Mouse (Mus musculus) kidney, embryonic 15.5 days (tissue): ENCODE data around the gene Dapk3. TPM values are rescaled to one million over a fixed set of nuclear protein-coding genes. Genes with fewer than 3 reads are reported as not detected.

Experiments used
- ATAC-seq: fragments of 200-750 bp; cut with Nextera tagmentation; replicated peaks from 2 replicates; pipeline ENCODE4 v1.8.0; 2017; ENCODE audit warnings: moderate TSS enrichment; ENCODE audit not compliant: low FRiP score
- H3K27ac ChIP-seq: fragments of 300-500 bp; sonication (generic); 2 replicates; pipeline ENCODE4 v1.5.1; 2015; ENCODE audit warnings: mild to moderate bottlenecking, inconsistent platforms
- H3K27me3 ChIP-seq: fragments of 300-500 bp; sonication (generic); 2 replicates; pipeline ENCODE4 v1.6.1; 2015; ENCODE audit warnings: inconsistent platforms
- H3K36me3 ChIP-seq: fragments of 300-500 bp; sonication (generic); 2 replicates; pipeline ENCODE4 v1.6.1; 2015; ENCODE audit warnings: inconsistent platforms
- H3K4me1 ChIP-seq: fragments of 300-500 bp; sonication (generic); 2 replicates; pipeline ENCODE4 v1.6.1; 2015; ENCODE audit warnings: inconsistent platforms
- H3K4me2 ChIP-seq: fragments of 300-500 bp; sonication (generic); 2 replicates; pipeline ENCODE4 v1.6.1; 2015; ENCODE audit warnings: moderate library complexity, mild to moderate bottlenecking, inconsistent platforms
- H3K4me3 ChIP-seq: fragments of 300-500 bp; sonication (generic); replicated peaks from 2 replicates; pipeline ENCODE4 v1.5.1; 2015; ENCODE audit warnings: mild to moderate bottlenecking, inconsistent platforms
- H3K9ac ChIP-seq: fragments of 300-500 bp; sonication (generic); 2 replicates; pipeline ENCODE4 v1.6.1; 2015; ENCODE audit warnings: mild to moderate bottlenecking, inconsistent platforms
- H3K9me3 ChIP-seq: fragments of 300-500 bp; sonication (generic); replicated peaks from 2 replicates; pipeline ENCODE4 v1.6.1; 2016; ENCODE audit warnings: inconsistent platforms
- WGBS: fragments of 180-500 bp; shearing (Covaris S2); methylation state at CpG from one replicate; pipeline ENCODE4 v1.1.7; 2015; ENCODE audit warnings: mixed read lengths; 5-methylcytosine and 5-hydroxymethylcytosine counted together
- polyA plus RNA-seq: library from polyadenylated mRNA; unstranded; fragments of >200 nt; fragmentation: Nextera tagmentation; extraction: Ambion mirVana; gene quantifications from 2 replicates; pipeline ENCODE4 v1.2.1, GENCODE M21; 2015

The Dapk3 gene
- polyA plus RNA-seq, 1 experiment from 2014 or later = 47.9 TPM

DNA sequence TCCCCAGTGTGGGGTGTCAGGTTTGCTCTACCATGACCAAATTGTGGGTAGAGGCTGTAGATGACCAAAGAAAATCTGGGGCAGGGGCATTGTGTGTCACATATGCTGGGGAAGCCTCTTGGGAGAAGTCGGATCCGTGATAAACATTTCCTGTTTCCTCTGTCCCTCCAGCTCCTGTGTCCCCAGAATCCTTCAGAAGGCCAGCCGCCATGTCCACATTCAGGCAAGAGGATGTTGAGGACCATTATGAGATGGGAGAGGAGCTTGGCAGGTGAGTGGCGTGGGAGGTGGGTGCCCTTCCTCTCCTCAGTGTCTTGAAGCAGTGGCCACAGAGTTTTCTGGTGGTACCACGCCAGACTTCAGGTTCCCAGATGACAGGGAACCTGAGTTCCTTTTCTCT is 1.0 kb downstream of the Dapk3 start, which contains the start of gene 4930442H23Rik:
Gene 4930442H23Rik (minus strand): TSS at position 45 of the 400 bp plus-strand sequence.
- Histone ChIP-seq H3K4me2 (peak within 1 kb of the TSS; percentile 67), H3K4me1 (peaks cover 53% of the 10 kb centered on the region), H3K36me3 (peaks cover 82% of the 10 kb centered on the region), H3K27me3 (no peaks in the 10 kb centered on the region), H3K27ac (peak within 1 kb of the TSS; percentile 87), H3K9ac (peak within 1 kb of the TSS; percentile 63), H3K4me3 (peak within 1 kb of the TSS; percentile 67), H3K9me3 (no peaks in the 10 kb centered on the region)
- ATAC-seq = no peak
- 80% methylated on average over 5 of the region's 5 CpGs for WGBS

DNA sequence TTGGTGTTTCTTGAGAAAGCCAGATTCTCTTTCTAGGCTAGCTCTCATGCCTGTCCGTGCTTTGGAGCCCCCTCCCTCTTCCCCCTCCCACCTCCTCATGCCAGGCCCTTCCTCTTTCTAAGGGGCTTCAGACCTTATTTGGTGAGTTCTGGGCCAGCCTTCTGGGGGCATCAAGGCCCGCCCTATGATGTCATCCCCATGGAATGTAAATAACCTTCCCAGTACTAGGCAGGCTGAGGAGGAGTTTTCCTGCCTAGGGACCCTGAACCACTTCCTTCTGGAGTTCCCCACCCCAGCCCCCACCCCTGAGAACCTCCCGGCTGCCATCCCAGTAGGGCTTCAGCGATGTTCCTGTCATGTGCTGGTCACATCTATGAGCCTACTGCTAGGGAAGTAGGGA is 2.0 kb downstream of the Dapk3 start:
- Histone ChIP-seq H3K9ac (no peak overlapping the region), H3K4me3 (no peak overlapping the region), H3K4me1 (peaks cover 45% of the 10 kb centered on the region), H3K27me3 (no peaks in the 10 kb centered on the region), H3K9me3 (no peaks in the 10 kb centered on the region), H3K4me2 (0 out of 2 replicates have a peak overlapping the region, but pooled peaks have one; percentile 67), H3K36me3 (peaks cover 79% of the 10 kb centered on the region), H3K27ac (peak overlapping the region; percentile 54)
- ATAC-seq = no peak
- WGBS = 39% methylated on average over 4 of the region's 4 CpGs

DNA sequence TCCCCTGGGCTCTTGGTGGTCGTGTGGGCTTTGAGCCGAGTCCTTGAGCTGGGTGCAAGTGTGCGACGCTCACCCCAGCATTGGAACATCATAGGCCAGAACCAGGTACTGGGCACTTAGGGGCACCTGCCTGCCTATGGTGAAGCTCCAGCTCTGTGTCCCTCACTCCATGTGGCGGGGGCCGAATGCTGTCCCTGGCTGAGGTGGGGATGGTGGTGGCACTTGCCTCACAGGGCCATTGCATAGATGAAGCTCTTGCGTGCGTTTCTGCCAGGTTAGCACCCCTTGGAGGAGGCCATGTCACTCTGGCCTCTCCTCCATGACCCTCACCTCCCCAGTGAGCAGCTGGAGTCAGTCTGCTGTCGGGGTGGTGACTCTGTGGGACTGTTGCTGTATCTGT is 4.4 kb downstream of the Dapk3 start:
- H3K27ac ChIP-seq = no peak overlapping the region
- H3K4me1 ChIP-seq = peaks cover 37% of the 10 kb centered on the region
- 94% methylated on average over 9 of the region's 9 CpGs for WGBS
- H3K27me3 ChIP-seq = no peaks in the 10 kb centered on the region
- ATAC-seq = no peak
- H3K9me3 ChIP-seq = no peaks in the 10 kb centered on the region
- H3K4me3 ChIP-seq = no peak overlapping the region
- no peak overlapping the region for H3K9ac ChIP-seq
- H3K36me3 ChIP-seq = peaks cover 70% of the 10 kb centered on the region
- H3K4me2 ChIP-seq = no peak overlapping the region

DNA sequence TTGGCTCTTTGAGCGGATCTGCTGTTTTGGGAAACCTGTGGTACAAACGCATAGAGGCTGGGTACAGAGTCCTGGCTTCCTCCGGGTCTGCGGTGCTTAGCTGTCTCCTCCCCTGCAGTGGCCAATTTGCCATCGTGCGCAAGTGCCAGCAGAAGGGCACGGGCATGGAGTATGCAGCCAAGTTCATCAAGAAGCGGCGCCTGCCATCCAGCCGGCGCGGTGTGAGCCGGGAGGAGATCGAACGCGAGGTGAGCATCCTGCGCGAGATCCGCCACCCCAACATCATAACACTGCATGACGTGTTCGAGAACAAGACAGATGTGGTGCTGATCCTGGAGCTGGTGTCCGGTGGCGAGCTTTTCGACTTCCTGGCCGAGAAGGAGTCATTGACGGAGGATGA is 7.0 kb downstream of the Dapk3 start:
- H3K4me2 ChIP-seq = no peak overlapping the region
- H3K4me3 ChIP-seq = no peak overlapping the region
- ATAC-seq = no peak
- H3K9ac ChIP-seq = no peak overlapping the region
- H3K27me3 ChIP-seq = peaks cover 18% of the 10 kb centered on the region
- H3K9me3 ChIP-seq = no peaks in the 10 kb centered on the region
- H3K27ac ChIP-seq = no peak overlapping the region
- 81% methylated on average over 26 of the region's 26 CpGs for WGBS
- H3K4me1 ChIP-seq = peaks cover 41% of the 10 kb centered on the region
- peaks cover 53% of the 10 kb centered on the region for H3K36me3 ChIP-seq

DNA sequence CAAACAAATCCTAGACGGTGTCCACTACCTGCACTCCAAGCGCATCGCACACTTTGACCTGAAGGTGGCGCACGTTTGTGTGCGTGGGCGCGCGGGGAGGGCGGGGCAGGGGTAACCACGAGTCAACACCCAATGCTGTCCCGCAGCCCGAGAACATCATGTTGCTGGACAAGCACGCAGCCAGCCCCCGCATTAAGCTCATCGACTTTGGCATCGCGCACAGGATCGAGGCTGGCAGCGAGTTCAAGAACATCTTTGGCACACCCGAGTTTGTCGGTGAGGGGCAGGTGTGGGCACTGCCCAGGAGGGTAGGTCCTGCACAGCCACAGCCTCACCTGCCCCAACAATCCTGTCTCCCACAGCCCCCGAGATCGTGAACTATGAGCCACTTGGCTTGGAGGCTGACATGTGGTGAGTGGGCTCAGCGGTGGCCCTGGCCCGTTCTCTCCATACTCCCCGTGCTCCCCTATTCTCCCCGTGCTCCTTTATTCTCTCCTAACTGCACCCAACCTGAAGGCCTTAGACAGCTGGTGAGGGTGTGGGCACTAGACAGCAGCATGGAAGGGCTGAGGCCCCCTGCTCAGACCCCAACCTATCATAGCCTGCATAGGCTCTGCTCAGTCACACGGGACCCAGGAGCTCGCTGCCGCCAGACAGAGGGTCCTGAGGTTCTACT is 7.6 kb downstream of the Dapk3 start:
- no peak overlapping the region; the same call in 1 of the 2 replicates for H3K27ac ChIP-seq
- peaks cover 48% of the 10 kb centered on the region for H3K36me3 ChIP-seq
- H3K27me3 ChIP-seq = peaks cover 23% of the 10 kb centered on the region

DNA sequence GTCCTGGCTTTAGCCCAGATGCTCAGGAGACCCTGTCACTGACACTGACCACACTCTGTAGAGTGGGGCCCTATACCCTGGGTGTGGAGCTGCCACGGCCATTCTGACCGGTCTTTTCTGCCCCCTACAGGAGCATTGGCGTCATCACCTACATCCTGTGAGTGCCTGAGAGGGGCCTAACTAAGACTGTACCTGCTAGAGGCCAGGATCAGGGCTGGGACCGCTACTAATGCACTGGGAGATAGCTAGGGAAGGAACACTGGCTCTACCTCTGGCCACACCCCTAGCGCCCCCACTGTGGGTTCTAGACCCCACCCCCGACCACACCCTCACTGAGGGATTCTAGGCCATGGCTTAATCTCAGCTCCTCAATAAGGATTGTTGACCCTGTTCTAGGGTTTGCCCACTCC is 8.1 kb downstream of the Dapk3 start:
- ATAC-seq = 0 out of 2 replicates have a peak, but pooled peaks have one; percentile 9
- H3K4me1 ChIP-seq = peaks cover 38% of the 10 kb centered on the region
- H3K27me3 ChIP-seq = peaks cover 29% of the 10 kb centered on the region
- H3K4me2 ChIP-seq = no peak overlapping the region
- no peaks in the 10 kb centered on the region for H3K9me3 ChIP-seq
- peaks cover 43% of the 10 kb centered on the region for H3K36me3 ChIP-seq
- WGBS = 72% methylated on average over 6 of the region's 6 CpGs
- H3K27ac ChIP-seq = peak overlapping the region; percentile 93
- no peak overlapping the region for H3K4me3 ChIP-seq
- no peak overlapping the region for H3K9ac ChIP-seq

More for the DNA sequence above, 7.6 kb downstream of the Dapk3 start:
- Histone ChIP-seq H3K4me3 (no peak overlapping the region), H3K9ac (no peak overlapping the region), H3K4me1 (peaks cover 38% of the 10 kb centered on the region), H3K9me3 (no peaks in the 10 kb centered on the region), H3K4me2 (no peak overlapping the region)
- ATAC-seq = no peak
- WGBS = 69% methylated on average over 31 of the region's 31 CpGs

DNA sequence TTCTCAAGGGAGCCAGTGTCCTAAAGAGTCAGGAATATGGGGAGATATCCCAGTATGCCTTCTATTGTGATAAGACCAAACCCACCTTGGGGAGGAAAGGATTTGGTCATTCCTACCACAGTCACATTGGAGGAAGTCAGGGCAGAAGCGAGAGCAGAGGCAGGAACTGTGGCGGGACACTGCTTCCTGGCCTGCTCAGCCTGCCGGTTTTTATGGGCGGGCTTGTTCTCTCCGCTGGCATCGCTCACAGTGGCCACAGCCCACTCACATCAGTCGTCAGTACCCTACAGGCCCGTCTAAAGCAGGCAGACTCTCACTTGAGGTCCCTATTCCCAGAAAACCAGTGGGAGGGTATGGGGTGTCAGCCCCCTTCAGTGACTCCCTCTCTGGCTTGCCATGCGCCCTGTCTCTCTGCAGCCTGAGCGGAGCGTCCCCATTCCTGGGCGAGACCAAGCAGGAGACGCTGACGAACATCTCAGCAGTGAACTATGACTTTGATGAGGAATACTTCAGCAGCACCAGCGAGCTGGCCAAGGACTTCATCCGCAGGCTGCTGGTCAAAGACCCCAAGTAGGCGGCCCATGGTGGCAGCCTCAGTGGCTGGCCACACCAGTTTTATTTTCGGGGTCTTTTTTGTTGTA is 8.7 kb downstream of the Dapk3 start:
- Histone ChIP-seq H3K9me3 (no peaks in the 10 kb centered on the region), H3K36me3 (peaks cover 40% of the 10 kb centered on the region), H3K4me2 (peak overlapping the region; percentile 92), H3K4me1 (peaks cover 38% of the 10 kb centered on the region), H3K4me3 (peak overlapping the region; percentile 68; the same call in 1 of the 2 replicates), H3K27ac (peak overlapping the region; percentile 93), H3K9ac (no peak overlapping the region), H3K27me3 (peaks cover 34% of the 10 kb centered on the region)
- no peak for ATAC-seq
- 78% methylated on average over 18 of the region's 18 CpGs for WGBS

DNA sequence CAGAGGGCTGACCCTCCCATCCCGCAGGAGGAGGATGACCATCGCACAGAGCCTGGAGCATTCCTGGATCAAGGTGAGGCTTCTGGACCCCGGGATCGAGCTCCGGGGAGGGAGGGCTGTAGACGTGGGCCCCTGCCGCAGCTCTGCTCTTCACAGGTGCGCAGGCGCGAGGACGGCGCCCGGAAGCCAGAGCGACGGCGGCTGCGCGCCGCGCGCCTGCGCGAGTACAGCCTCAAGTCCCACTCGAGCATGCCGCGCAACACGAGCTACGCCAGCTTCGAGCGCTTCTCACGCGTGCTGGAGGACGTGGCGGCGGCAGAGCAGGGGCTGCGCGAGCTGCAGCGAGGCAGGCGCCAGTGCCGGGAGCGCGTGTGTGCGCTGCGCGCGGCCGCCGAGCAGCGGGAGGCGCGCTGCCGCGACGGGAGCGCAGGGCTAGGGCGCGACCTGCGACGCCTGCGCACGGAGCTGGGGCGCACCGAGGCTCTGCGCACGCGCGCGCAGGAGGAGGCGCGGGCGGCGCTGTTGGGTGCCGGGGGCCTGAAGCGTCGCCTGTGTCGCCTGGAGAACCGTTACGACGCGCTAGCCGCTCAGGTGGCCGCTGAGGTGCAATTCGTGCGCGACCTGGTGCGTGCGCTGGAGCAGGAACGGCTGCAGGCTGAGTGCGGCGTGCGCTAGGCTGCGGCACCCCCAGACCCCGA is 9.6 kb downstream of the Dapk3 start:
- Histone ChIP-seq H3K27me3 (peaks cover 44% of the 10 kb centered on the region), H3K9ac (peak overlapping the region; percentile 70), H3K27ac (peak overlapping the region; percentile 93), H3K4me2 (peak overlapping the region; percentile 92), H3K36me3 (peaks cover 31% of the 10 kb centered on the region), H3K4me3 (peak overlapping the region; percentile 68), H3K9me3 (no peaks in the 10 kb centered on the region), H3K4me1 (peaks cover 36% of the 10 kb centered on the region)
- peak; percentile 87 for ATAC-seq
- WGBS = under 1% methylated on average over 93 of the region's 93 CpGs

DNA sequence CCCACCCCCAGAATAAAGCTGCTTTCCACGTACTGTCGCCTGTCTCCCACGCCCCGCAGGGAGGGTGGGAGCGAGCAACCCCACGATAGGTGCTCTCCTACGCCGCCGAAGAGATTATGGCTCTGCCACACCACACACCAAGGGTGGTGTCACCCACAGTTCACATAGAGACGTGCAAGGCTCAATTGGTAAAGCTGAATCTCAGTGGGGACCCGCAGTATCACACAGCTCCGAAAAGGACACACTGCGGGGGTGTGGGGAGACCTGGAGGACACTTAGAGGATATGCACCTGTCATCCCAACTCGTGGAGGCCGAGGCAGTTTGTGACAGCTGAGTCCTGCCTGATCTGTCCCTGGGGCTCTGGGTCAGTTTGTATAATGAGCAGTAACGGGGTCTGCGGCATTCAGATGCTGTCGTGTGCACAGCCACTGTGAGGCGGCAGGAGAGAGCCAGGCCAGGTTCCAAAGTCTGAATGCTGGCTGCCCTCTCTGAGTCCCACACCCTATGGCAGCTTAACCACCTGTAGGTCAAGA is 10.2 kb downstream of the Dapk3 start:
- Histone ChIP-seq H3K27ac (peak overlapping the region; percentile 93), H3K9me3 (no peaks in the 10 kb centered on the region), H3K4me1 (peaks cover 36% of the 10 kb centered on the region), H3K27me3 (peaks cover 48% of the 10 kb centered on the region), H3K9ac (peak overlapping the region; percentile 70), H3K4me2 (peak overlapping the region; percentile 92), H3K4me3 (peak overlapping the region; percentile 68), H3K36me3 (peaks cover 26% of the 10 kb centered on the region)
- 4% methylated on average over 19 of the region's 19 CpGs for WGBS
- peak; percentile 20 for ATAC-seq

DNA sequence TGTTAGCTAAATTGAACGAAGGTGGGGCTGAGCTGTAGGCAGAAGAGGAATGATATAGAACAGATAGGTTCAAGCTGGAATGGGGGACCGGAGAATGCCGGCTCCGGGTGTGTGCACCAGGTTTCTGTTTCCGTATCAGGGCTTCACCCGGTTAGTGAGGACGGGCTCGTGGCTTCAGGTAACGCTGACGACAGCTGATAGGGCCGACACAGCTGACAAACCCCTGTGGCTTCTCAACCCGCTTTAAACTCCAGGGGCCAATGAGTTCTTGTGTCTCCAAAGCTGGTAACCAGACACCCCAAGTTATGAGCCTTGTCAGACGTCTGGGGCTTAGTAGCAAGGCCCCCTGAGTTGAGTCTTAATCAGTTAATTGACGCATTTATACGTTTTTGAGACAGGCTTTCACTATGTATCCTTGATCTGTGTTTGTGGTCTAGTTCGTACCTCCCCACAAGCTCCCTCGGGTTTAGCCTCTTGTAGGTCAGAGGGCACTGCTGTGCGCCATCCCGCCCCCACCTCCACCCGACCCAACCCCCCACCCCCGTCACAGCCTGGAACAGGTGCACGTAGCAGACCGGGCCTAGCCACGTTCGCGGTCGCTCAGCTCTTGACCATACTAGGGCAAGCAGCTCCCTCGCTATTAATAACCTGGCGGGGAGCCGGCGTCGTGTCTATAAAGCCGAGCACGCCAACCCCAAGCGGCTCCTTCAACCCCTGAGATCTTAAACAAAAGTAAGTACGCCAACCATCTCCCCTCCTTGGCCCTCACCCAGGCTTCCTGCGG is 11.4 kb downstream of the Dapk3 start:
- 9% methylated on average over 37 of the region's 37 CpGs for WGBS
- Histone ChIP-seq H3K9me3 (no peaks in the 10 kb centered on the region), H3K36me3 (peaks cover 17% of the 10 kb centered on the region), H3K9ac (no peak overlapping the region), H3K4me2 (peak overlapping the region; percentile 30), H3K4me3 (no peak overlapping the region), H3K27ac (no peak overlapping the region), H3K27me3 (peaks cover 56% of the 10 kb centered on the region), H3K4me1 (peaks cover 36% of the 10 kb centered on the region)
- ATAC-seq = no peak

DNA sequence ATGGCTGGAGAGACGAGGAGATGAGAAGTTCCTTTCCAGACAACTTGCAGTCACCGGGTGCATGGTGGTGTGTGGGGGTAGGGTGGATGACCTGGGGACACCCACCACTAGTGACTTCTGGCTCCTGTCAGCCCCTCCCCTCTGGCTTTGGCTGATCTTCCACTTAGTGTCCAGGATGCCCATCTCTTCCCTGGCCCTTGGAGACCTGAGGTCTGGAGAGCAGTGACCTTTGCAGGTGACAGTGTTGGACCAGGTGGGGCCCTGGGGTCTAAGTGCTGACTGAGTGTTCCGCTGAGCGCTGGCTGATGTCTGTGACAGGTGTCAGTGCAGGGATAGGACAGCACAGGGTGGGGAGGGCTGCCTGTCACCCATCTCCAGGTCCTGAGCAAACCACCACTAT is 12.5 kb downstream of the Dapk3 start:
- ATAC-seq = no peak
- Histone ChIP-seq H3K9me3 (no peaks in the 10 kb centered on the region), H3K4me3 (no peak overlapping the region), H3K27ac (no peak overlapping the region), H3K9ac (no peak overlapping the region), H3K27me3 (peaks cover 67% of the 10 kb centered on the region), H3K4me1 (peaks cover 36% of the 10 kb centered on the region), H3K4me2 (no peak overlapping the region), H3K36me3 (peaks cover 9% of the 10 kb centered on the region)
- WGBS = 70% methylated on average over 4 of the region's 4 CpGs
